Mouse (Mus musculus) stomach, adult 2 months (tissue): ENCODE measurements around the gene Eif1b. TPM values are rescaled to one million over a fixed set of nuclear protein-coding genes. Genes with fewer than 3 reads are reported as not detected.

ENCODE experiments used
- polyA plus RNA-seq: library from polyadenylated mRNA; depleted of rRNA; stranded (reverse); fragments of >200 nt; gene quantifications from 2 replicates; pipeline ENCODE4 v1.2.3, GENCODE M21; 2012; rRNA removed

Gene Eif1b
- 28.9 and 51.6 TPM in 2 replicates for polyA plus RNA-seq

DNA sequence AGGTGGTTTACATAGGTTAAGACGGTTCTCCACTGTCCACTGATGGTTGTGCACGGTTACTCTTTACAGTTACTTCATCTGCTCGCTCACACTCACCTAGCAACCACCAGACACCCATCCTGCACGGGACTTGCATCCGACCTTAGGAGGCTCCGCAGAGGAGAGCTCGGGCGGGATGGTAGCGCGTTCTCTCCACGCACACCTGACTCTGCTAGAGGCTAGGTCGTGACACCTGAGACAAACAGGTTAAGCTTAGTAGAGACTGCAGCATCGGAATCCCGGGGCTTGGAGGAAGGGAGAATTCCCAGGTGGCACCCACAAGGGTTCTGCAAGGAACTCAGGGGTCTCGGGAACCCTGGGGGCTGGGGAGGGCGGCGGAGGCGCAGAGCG, at the start of gene Eif1b:
Gene Eif1b (plus strand): TSS at position 223 of the 390 bp plus-strand sequence.

DNA sequence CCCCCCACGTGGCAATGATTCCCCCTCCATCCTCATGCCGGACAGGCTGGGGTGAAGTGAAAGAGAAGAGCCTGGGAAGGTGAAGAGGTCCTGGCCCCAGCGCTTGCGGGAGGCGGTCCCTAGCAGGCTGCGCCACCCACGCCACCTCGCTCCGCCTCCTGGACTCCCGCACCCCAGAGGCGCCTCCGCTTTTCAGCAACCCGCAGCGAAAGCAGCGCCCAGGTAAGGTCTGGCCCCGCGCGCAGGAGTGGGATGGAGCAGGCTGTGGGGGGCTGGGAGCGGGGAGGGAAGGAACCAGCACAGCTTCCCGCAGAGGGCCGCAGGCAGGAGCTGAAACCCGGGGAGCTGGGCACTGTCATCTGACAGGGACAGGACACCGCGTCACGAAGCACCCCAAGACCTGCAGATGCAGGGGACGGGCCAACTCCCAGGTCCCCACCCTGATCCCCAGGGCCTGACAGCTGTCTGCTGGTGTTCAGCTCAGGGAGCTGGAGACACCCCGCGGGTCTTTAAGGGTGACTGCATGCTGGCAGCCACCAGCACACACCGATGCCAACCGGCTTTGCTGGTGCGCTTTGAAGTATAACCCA, 47.7 kb downstream of the Eif1b start, which contains the start of gene Entpd3:
Gene Entpd3 (plus strand): TSS at position 157 of the 590 bp plus-strand sequence.

Other genes with a start within 250 kb of the Eif1b start
- 0.67 and 0.71 TPM in 2 replicates for gene Myrip, start 190.7 kb upstream of the Eif1b start, polyA plus RNA-seq
- 2.2 TPM in 2 replicates for gene Entpd3, start 47.6 kb downstream of the Eif1b start, polyA plus RNA-seq
- gene Rpl14, start 79.2 kb downstream of the Eif1b start, polyA plus RNA-seq: 132 and 293 TPM in 2 replicates